Mouse (Mus musculus): ENCODE results near the gene Tbc1d14.
A peak's percentile ranks its signal among the peaks of the same experiment; 100 is the strongest.

Tbc1d14 gene

GRCm38 (mm10) chr5:36593176-36593575, at the start of gene Tbc1d14:
Tbc1d14 (minus strand) TSS chr5:36593276.
- no peak for DNase-seq (ENCODE audit: low read depth, low spot score)

- DNase-seq (ENCODE audit: low read depth, low spot score) = no peak
These were observed 32.5 kb upstream of the Tbc1d14 start for GRCm38 (mm10) chr5:36625612-36626011.

GRCm38 (mm10) chr5:36623670-36624069, 30.6 kb upstream of the Tbc1d14 start:
- no peak for DNase-seq (ENCODE audit: low read depth, low spot score)

- DNase-seq (ENCODE audit: low read depth, low spot score) = peak; percentile 79
These were observed 28.0 kb upstream of the Tbc1d14 start for GRCm38 (mm10) chr5:36621058-36621449.

- DNase-seq (ENCODE audit: low read depth, low spot score) = peak; percentile 64
These were observed 27.5 kb upstream of the Tbc1d14 start for GRCm38 (mm10) chr5:36620409-36621057.

- DNase-seq (ENCODE audit: low read depth, low spot score) = no peak
These were observed 25.8 kb upstream of the Tbc1d14 start for GRCm38 (mm10) chr5:36618890-36619289.

- DNase-seq (ENCODE audit: low read depth, low spot score) = no peak
These were observed 25.3 kb upstream of the Tbc1d14 start for GRCm38 (mm10) chr5:36618356-36618755.

GRCm38 (mm10) chr5:36614124-36614523, 21.0 kb upstream of the Tbc1d14 start:
- DNase-seq (ENCODE audit: low read depth, low spot score) = no peak

GRCm38 (mm10) chr5:36608939-36609499, 15.9 kb upstream of the Tbc1d14 start:
- DNase-seq (ENCODE audit: low read depth, low spot score) = no peak

GRCm38 (mm10) chr5:36603031-36603430, 10.0 kb upstream of the Tbc1d14 start:
- no peak for DNase-seq (ENCODE audit: low read depth, low spot score)

- no peak for DNase-seq (ENCODE audit: low read depth, low spot score)
These were observed 9.0 kb upstream of the Tbc1d14 start for GRCm38 (mm10) chr5:36602028-36602427.

GRCm38 (mm10) chr5:36601492-36601891, 8.4 kb upstream of the Tbc1d14 start:
- no peak for DNase-seq (ENCODE audit: low read depth, low spot score)

- DNase-seq (ENCODE audit: low read depth, low spot score) = no peak
These were observed 5.8 kb upstream of the Tbc1d14 start for GRCm38 (mm10) chr5:36598883-36599282.

GRCm38 (mm10) chr5:36597653-36598052, 4.6 kb upstream of the Tbc1d14 start:
- no peak for DNase-seq (ENCODE audit: low read depth, low spot score)

- no peak for DNase-seq (ENCODE audit: low read depth, low spot score)
These were observed 3.1 kb upstream of the Tbc1d14 start for GRCm38 (mm10) chr5:36596225-36596624.

- no peak for DNase-seq (ENCODE audit: low read depth, low spot score)
These were observed 2.0 kb upstream of the Tbc1d14 start for GRCm38 (mm10) chr5:36595115-36595514.

- no peak for DNase-seq (ENCODE audit: low read depth, low spot score)
These were observed 1.3 kb upstream of the Tbc1d14 start for GRCm38 (mm10) chr5:36594344-36594743.

- no peak for DNase-seq (ENCODE audit: low read depth, low spot score)
These were observed 2.6 kb downstream of the Tbc1d14 start for GRCm38 (mm10) chr5:36590499-36590920.

GRCm38 (mm10) chr5:36584299-36584698, 8.8 kb downstream of the Tbc1d14 start:
- DNase-seq (ENCODE audit: low read depth, low spot score) = no peak

- DNase-seq (ENCODE audit: low read depth, low spot score) = peak; percentile 98
These were observed 11.0 kb downstream of the Tbc1d14 start for GRCm38 (mm10) chr5:36581924-36582642.

GRCm38 (mm10) chr5:36581259-36581923, 11.7 kb downstream of the Tbc1d14 start:
- DNase-seq (ENCODE audit: low read depth, low spot score) = no peak

GRCm38 (mm10) chr5:36579967-36580366, 13.1 kb downstream of the Tbc1d14 start:
- DNase-seq (ENCODE audit: low read depth, low spot score) = no peak

All from skeletal muscle tissue, adult 2 months (tissue).